Mouse (Mus musculus) heart, embryonic 11.5 days (tissue): ENCODE results near the gene Nfkbid. TPM values are rescaled to one million over a fixed set of nuclear protein-coding genes. Genes with fewer than 3 reads are reported as not detected.

Source experiments
- ATAC-seq: fragments of 200-750 bp; cut with Nextera tagmentation; replicated peaks from 2 replicates; pipeline ENCODE4 v1.8.0; 2017; ENCODE audit warnings: moderate library complexity; ENCODE audit not compliant: insufficient number of reproducible peaks, low FRiP score, low TSS enrichment
- H3K27ac ChIP-seq: fragments of 300-500 bp; sonication (generic); 2 replicates; pipeline ENCODE4 v1.5.1; 2014; ENCODE audit warnings: mild to moderate bottlenecking, low read depth, low read length
- H3K27me3 ChIP-seq: fragments of 300-500 bp; sonication (generic); 2 replicates; pipeline ENCODE4 v1.6.1; 2014; ENCODE audit warnings: mild to moderate bottlenecking, low read length, mixed read lengths; ENCODE audit not compliant: control insufficient read depth, insufficient read depth
- H3K36me3 ChIP-seq: fragments of 300-500 bp; sonication (generic); 2 replicates; pipeline ENCODE4 v1.6.1; 2014; ENCODE audit warnings: mild to moderate bottlenecking, low read length, moderate library complexity, mixed read lengths; ENCODE audit not compliant: control insufficient read depth, insufficient read depth
- H3K4me1 ChIP-seq: fragments of 300-500 bp; sonication (generic); 2 replicates; pipeline ENCODE4 v1.6.1; 2014; ENCODE audit warnings: low read length; ENCODE audit not compliant: control insufficient read depth, insufficient read depth
- H3K4me2 ChIP-seq: fragments of 300-500 bp; sonication (generic); 2 replicates; pipeline ENCODE4 v1.6.1; 2014; ENCODE audit warnings: mild to moderate bottlenecking, moderate library complexity
- H3K4me3 ChIP-seq: fragments of 300-500 bp; sonication (generic); 2 replicates; pipeline ENCODE4 v1.5.1; 2014; ENCODE audit warnings: low read depth, low read length
- H3K9ac ChIP-seq: fragments of 300-500 bp; sonication (generic); 2 replicates; pipeline ENCODE4 v1.6.1; 2014; ENCODE audit warnings: mild to moderate bottlenecking, low read depth, low read length, moderate library complexity
- H3K9me3 ChIP-seq: fragments of 300-500 bp; sonication (generic); replicated peaks from 2 replicates; pipeline ENCODE4 v1.6.1; 2016; ENCODE audit warnings: low read length; ENCODE audit not compliant: control insufficient read depth
- WGBS: fragments of 180-500 bp; shearing (Covaris S2); extraction: QIAGEN DNeasy Blood & Tissue Kit; methylation state at CpG from one replicate; pipeline ENCODE4 v1.1.7; 2014; ENCODE audit not compliant: insufficient replicate concordance; 5-methylcytosine and 5-hydroxymethylcytosine counted together
- polyA plus RNA-seq: library from polyadenylated mRNA; unstranded; fragments of >200 nt; fragmentation: Nextera tagmentation; extraction: Ambion mirVana; gene quantifications from 2 replicates; pipeline ENCODE4 v1.2.1, GENCODE M21; 2014

Gene Nfkbid
- polyA plus RNA-seq, 1 experiment from 2014 or later = 1.0 TPM

- H3K9me3 ChIP-seq = no peaks in the 10 kb centered on the region
- H3K4me1 ChIP-seq = no peaks in the 10 kb centered on the region
- no peaks in the 10 kb centered on the region for H3K36me3 ChIP-seq
- no peaks in the 10 kb centered on the region for H3K27me3 ChIP-seq
- no peak overlapping the region for H3K9ac ChIP-seq
- ATAC-seq = no peak
- H3K27ac ChIP-seq = no peak overlapping the region
- 48% methylated on average over 7 of the region's 7 CpGs for WGBS
- H3K4me2 ChIP-seq = no peak overlapping the region
- no peak overlapping the region for H3K4me3 ChIP-seq
Measured at GRCm38 (mm10) chr7:30399671-30400070, 21.9 kb upstream of the Nfkbid start.

DNA sequence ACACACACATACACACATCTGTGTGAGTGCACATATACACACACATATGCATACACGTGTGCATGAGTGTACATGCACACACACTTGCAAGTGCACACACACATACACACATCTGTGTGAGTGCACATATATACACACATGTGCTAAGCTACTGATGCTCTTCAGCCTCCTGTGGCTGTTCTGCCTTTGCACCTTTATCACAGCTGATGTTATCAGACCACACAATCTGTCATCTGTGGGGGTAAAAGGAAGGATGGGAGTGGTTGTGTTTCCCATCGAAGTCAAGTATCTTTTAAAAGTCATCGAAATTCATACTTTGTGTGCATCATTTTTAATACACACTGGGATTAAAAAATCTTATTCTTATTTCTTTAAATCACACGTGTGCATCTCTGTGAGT, 19.2 kb upstream of the Nfkbid start:
- Histone ChIP-seq H3K4me2 (no peak overlapping the region), H3K4me1 (no peaks in the 10 kb centered on the region), H3K9me3 (no peaks in the 10 kb centered on the region), H3K9ac (no peak overlapping the region), H3K27me3 (no peaks in the 10 kb centered on the region), H3K27ac (no peak overlapping the region), H3K4me3 (no peak overlapping the region), H3K36me3 (no peaks in the 10 kb centered on the region)
- 58% methylated on average over 4 of the region's 4 CpGs for WGBS
- ATAC-seq = no peak

DNA sequence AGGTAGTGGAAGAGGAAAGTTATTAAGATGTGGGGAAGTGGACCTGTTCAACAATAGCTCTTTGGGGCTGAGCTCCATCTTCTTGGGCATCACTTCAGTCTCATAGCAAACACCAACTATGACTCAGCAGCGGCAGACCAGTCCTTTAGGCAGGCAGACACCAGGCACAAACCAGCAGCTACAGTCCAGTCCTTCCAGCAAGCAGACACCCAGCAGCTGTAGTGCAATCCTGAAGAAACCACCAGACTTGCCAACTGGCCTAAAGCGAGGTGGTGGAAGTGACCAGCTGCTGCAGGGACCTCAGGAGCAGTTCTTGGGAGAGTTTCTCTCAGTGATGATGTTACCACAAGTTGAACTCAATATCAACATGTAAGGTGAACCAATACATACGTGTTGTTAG, 12.9 kb upstream of the Nfkbid start:
- H3K4me1 ChIP-seq = no peaks in the 10 kb centered on the region
- H3K9ac ChIP-seq = no peak overlapping the region
- no peak overlapping the region for H3K4me3 ChIP-seq
- H3K4me2 ChIP-seq = no peak overlapping the region
- no peaks in the 10 kb centered on the region for H3K9me3 ChIP-seq
- H3K36me3 ChIP-seq = no peaks in the 10 kb centered on the region
- no peak for ATAC-seq
- no peak overlapping the region for H3K27ac ChIP-seq
- no peaks in the 10 kb centered on the region for H3K27me3 ChIP-seq
- 65% methylated on average over 3 of the region's 3 CpGs for WGBS

DNA sequence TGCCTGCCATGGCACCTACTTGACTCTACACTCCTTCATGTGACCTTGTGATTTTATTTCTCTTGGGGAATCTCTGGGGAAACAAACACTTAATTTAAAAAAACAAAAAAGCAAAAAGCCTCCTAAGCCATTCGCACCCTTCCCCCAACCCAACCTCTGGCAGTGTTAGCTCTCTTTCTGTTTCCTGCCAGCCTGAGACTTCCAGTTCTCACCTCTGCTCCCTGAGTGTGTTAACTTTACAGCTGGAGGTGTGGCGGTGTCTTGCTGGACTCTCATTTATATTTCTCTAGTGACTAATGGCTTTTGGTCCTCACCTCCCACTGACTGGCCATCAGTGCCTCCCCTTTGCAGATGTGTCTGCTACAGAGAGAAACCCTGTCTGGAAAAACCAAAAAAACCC, 11.7 kb upstream of the Nfkbid start:
- no peak overlapping the region for H3K4me3 ChIP-seq
- H3K9me3 ChIP-seq = no peaks in the 10 kb centered on the region
- H3K27me3 ChIP-seq = no peaks in the 10 kb centered on the region
- no peaks in the 10 kb centered on the region for H3K4me1 ChIP-seq
- no peak for ATAC-seq
- no peaks in the 10 kb centered on the region for H3K36me3 ChIP-seq
- no peak overlapping the region for H3K27ac ChIP-seq
- H3K9ac ChIP-seq = no peak overlapping the region
- no peak overlapping the region for H3K4me2 ChIP-seq
- 55% methylated on average over 2 of the region's 2 CpGs for WGBS

- Histone ChIP-seq H3K27me3 (no peaks in the 10 kb centered on the region), H3K4me1 (no peaks in the 10 kb centered on the region), H3K27ac (no peak overlapping the region), H3K4me3 (no peak overlapping the region), H3K4me2 (no peak overlapping the region), H3K9me3 (no peaks in the 10 kb centered on the region), H3K9ac (no peak overlapping the region), H3K36me3 (no peaks in the 10 kb centered on the region)
- ATAC-seq = no peak
- WGBS = 63% methylated on average over 3 of the region's 3 CpGs
Measured at GRCm38 (mm10) chr7:30411023-30411422, 10.5 kb upstream of the Nfkbid start.

DNA sequence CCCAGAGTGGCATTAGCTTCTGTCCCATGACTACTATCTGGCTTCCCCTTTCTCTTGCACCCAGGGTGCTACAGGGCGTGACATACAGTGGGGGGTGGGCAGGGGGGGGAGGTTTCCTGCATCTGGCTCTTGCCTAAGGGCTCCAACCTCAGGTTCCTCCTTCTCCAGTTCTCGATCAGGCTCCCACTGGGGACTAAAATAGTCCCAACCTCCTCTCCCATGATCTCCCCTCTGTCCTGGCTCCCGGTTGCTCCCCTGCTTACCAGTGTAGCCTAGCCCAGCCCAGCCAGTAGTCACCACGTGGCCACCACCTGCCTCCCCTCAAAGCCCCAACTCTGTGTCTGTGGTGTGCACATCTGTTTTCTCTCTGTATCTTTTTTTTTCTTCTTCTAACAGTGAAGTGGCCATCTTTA, 8.8 kb upstream of the Nfkbid start:
- WGBS = 41% methylated on average over 4 of the region's 4 CpGs
- no peak overlapping the region for H3K4me2 ChIP-seq
- no peaks in the 10 kb centered on the region for H3K9me3 ChIP-seq
- no peak overlapping the region for H3K4me3 ChIP-seq
- H3K4me1 ChIP-seq = no peaks in the 10 kb centered on the region
- no peaks in the 10 kb centered on the region for H3K36me3 ChIP-seq
- H3K27ac ChIP-seq = no peak overlapping the region
- no peaks in the 10 kb centered on the region for H3K27me3 ChIP-seq
- no peak overlapping the region for H3K9ac ChIP-seq
- ATAC-seq = no peak

- H3K27ac ChIP-seq = no peak within 1 kb of the TSS
- H3K9ac ChIP-seq = no peak within 1 kb of the TSS
- no peak for ATAC-seq
- H3K27me3 ChIP-seq = no peaks in the 10 kb centered on the region
- no peak within 1 kb of the TSS for H3K4me2 ChIP-seq
- H3K36me3 ChIP-seq = no peaks in the 10 kb centered on the region
- WGBS = 51% methylated on average over 5 of the region's 5 CpGs
- H3K9me3 ChIP-seq = no peaks in the 10 kb centered on the region
- H3K4me3 ChIP-seq = no peak within 1 kb of the TSS
- no peaks in the 10 kb centered on the region for H3K4me1 ChIP-seq
Measured at GRCm38 (mm10) chr7:30413596-30413995, 7.9 kb upstream of the Nfkbid start, which contains the start of gene Tyrobp. Gene Tyrobp (plus strand): TSS chr7:30413760.

DNA sequence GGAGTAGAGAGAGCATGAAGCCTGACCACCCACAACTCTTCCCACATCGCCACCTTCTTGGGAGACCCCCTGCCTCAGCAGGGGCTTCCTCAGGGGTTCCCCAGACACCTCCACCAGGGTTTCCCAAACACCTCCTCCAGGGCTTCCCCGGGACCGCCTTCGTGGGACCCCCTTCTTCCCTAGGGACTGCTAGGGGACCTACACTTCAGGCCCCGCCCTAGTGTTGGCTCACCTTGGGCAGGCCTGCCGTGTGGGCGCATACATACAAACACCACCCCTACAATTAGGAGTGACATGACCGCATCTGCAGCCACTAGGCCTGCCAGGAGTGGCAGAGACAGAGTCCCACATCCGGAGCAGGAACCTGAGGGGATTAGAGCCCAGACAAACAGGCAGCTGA, 3.7 kb upstream of the Nfkbid start:
- ATAC-seq = no peak
- H3K4me2 ChIP-seq = no peak overlapping the region
- H3K27me3 ChIP-seq = peaks cover 7% of the 10 kb centered on the region; the same call in 1 of the 2 replicates
- H3K4me1 ChIP-seq = no peaks in the 10 kb centered on the region; the same call in 1 of the 2 replicates
- H3K27ac ChIP-seq = no peak overlapping the region
- no peak overlapping the region for H3K4me3 ChIP-seq
- H3K36me3 ChIP-seq = no peaks in the 10 kb centered on the region
- H3K9ac ChIP-seq = no peak overlapping the region
- no peaks in the 10 kb centered on the region for H3K9me3 ChIP-seq
- 72% methylated on average over 9 of the region's 9 CpGs for WGBS

GRCm38 (mm10) chr7:30419561-30420499, 1.7 kb upstream of the Nfkbid start, which contains the start of gene Hcst:
Gene Hcst (minus strand): TSS chr7:30419854.
- H3K27me3 ChIP-seq = peaks cover 7% of the 10 kb centered on the region; the same call in 1 of the 2 replicates
- no peak within 1 kb of the TSS for H3K4me3 ChIP-seq
- ATAC-seq = no peak
- no peaks in the 10 kb centered on the region; the same call in 1 of the 2 replicates for H3K4me1 ChIP-seq
- H3K9me3 ChIP-seq = no peaks in the 10 kb centered on the region
- H3K9ac ChIP-seq = no peak within 1 kb of the TSS
- H3K4me2 ChIP-seq = no peak within 1 kb of the TSS
- WGBS = 59% methylated on average over 10 of the region's 10 CpGs
- no peaks in the 10 kb centered on the region for H3K36me3 ChIP-seq
- no peak within 1 kb of the TSS for H3K27ac ChIP-seq
